Mouse (Mus musculus): ENCODE measurements around the gene Usp30.

Usp30 gene

DNA sequence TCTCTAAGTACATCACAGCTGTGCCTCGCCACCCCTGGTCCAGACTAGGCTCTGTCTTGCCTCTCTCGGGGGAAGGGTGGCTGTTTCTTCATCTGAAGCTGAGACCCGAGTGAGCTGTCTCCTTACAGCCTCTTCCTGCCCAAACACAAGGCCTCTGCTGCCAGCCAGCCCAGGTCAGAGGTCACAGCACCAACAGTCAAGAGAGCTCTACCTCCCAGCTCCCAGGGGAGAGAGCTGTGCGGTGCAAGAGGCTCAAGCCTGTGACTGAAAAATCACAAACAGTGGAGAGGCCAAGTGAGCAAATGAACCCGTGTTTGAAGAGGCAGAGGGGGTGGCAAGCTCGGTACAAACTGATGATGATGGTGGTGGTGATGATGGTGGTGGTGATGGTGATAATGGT is 1.3 kb downstream of the Usp30 start:
- DNase-seq (ENCODE audit: low spot score in 2 of 2): no peak

DNA sequence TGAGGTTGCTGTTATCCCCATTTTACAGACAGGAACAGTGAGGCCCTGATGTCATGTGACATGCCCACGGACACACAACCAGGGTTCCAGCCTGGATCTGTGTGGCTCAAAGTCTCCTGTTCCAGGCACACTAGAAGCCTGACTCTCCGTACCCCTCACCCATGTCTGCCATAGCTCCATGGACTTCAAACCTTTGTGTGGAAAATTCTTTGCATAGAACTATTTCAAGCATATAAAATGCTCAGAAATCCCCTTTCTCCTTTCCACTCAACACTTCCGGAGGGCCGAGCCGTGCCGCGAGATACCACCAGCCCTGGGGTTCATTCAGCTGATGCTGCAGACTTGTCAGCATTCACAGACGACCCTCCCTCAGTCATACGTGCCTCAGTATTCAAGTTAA is 2.3 kb downstream of the Usp30 start:
- DNase-seq (ENCODE audit: low spot score in 2 of 2): no peak

DNA sequence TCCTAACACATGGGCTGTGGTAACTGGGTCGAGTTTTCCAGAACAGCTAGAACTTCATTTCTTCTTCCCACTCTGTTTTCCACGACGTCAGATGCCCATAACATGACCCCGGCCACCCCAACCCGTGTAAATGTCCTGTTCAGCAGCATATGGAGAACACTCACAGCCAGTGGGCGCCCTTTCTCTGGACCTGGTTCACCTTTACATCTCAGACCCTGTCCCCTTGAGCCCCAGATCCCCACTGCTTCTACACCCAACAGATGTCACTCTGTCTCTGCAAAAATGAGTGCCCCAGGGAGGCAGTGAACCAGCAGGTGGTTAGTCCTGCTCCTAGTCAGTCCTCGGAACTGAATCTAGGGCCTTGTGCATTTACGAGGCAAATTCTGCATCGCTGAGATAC is 2.7 kb downstream of the Usp30 start:
- no peak for DNase-seq (ENCODE audit: low spot score in 2 of 2)

DNA sequence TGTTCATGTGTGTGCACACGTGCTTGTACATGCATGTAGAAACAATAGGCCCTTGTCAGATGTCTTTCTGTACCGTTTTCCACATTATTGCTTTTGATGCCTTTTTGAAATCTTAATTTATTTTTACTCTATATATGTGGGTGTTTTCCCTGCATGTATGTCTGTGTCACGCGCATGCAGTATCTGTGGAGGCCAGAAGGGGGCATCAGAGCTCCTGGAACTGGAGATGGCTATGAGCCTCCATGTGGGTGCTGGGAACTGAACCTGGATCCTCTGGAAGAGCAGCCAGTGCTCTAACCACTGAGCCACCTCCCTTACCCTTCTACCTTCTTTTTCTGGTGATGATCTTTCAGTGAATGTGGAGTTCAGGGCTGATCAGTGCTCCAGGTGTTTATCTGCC is 5.6 kb downstream of the Usp30 start:
- no peak for DNase-seq (ENCODE audit: low spot score in 2 of 2)

DNA sequence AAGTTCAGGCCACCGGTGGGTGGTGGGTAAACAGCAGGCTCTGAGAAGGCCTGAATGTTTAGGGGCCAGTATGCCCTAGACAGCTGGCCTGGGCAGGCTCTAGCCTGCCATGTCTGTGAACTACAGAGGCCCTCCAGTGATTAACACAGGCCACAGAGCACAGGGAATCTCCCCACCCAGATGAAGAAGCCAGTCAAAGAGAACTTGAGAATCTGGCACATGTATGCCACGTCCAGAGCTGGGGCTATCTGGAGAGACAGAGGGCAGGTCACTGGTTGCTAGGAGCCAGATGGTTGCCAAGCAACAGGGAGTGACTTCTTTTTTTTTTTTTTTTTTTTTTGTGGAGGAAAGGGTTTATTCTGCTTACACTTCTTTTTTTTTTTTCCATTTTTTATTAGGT is 7.0 kb downstream of the Usp30 start:
- no peak for DNase-seq (ENCODE audit: low spot score in 2 of 2)

DNA sequence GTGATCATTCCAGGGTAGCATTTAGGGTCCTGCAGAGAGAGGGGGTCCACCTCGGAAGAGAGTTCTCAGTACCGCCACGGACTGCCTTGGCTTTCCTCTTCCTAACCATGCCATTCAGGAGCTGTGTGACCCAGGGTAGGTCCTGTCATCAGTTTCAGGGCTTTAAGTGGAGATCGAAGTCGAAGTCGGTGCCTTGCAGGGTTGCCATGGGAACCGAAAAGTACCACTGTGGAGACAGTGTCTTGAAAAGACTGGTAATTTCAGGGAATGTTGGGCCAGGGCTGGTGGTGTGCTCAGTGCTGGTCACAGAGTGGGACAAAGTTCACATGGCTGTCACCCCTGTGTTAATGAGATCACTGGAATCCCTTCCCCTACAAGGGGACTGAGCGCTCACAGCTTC is 11.7 kb downstream of the Usp30 start:
- no peak for DNase-seq (ENCODE audit: low spot score in 2 of 2)

DNA sequence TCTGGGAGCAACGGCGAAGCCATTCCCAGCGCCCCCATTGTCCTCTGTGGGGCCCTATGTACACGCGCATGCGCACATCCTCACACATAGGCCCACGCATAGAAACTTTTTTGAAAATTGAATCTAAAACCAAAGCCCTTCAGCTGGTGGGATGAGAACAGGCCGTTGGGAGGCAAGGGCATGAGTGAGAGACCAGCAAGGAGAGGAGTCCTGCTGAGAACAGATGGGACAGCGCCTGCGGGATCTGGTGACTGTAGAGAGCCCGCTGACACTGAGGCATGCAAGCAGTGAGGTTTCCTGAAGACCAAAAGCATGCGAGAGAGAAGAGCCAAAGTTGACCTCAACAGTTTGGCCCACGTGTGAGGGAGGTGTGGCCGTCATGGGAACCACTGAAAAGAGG is 20.2 kb downstream of the Usp30 start:
- no peak for DNase-seq (ENCODE audit: low spot score in 2 of 2)

DNA sequence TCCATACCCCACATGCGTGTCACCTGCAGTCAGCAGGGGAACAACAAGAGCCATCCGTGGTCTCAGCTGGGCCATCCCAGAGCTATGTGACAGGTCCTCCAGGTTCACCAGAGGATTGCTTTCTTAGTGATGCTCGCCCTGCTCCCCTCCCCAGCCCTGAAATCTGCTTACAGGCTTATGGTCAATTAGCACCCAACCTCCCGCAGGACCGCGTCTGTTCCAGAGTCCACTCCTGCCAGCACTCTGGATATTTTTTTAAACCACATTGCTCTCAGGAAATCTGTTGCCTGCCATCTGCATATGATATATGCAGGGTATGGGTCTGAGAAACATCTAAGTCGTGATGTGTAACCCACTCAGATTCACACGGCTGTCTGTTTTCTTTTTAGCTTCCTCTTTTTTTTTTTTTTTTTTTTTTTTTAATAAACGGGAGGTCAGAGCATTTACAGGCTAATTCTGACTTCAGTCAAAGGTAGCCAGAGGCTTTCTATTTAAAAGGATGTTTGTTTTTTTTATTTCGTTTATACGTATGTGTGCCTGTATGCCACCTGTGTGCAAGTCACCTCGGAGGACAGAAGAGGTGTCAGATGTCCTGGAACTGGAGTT is 22.7 kb downstream of the Usp30 start:
- DNase-seq (ENCODE audit: low spot score in 2 of 2): peak in 1 of 2 experiments; percentile 59

DNA sequence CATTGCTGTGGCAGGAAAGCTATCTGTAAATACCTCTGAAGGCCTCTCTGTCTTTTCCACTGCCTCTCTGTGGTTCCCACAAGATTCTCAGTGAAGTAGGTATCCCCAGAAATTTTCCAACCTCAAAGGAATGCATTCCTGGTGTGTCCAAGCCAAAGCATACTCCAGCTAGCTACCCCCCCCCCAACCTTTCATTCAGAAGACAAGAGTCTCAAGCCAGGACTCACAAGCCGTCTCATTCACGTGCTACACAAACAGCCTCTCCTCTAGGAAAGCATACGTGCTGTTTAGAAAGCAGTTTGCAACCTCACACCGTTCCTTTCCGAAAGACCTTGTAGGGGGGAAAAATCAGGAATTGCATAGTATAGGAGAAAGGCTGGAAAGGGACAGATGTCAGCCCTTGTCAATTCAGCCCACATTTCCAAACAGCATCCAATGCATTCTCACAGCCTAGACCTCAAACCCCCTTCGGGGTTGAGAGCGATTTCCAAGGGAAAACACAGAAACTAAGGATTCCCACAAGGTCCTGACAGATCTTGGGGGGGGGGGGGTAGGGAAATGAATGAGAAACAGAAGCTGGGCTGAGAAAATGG is 25.3 kb downstream of the Usp30 start:
- DNase-seq (ENCODE audit: low spot score in 2 of 2): no peak

DNA sequence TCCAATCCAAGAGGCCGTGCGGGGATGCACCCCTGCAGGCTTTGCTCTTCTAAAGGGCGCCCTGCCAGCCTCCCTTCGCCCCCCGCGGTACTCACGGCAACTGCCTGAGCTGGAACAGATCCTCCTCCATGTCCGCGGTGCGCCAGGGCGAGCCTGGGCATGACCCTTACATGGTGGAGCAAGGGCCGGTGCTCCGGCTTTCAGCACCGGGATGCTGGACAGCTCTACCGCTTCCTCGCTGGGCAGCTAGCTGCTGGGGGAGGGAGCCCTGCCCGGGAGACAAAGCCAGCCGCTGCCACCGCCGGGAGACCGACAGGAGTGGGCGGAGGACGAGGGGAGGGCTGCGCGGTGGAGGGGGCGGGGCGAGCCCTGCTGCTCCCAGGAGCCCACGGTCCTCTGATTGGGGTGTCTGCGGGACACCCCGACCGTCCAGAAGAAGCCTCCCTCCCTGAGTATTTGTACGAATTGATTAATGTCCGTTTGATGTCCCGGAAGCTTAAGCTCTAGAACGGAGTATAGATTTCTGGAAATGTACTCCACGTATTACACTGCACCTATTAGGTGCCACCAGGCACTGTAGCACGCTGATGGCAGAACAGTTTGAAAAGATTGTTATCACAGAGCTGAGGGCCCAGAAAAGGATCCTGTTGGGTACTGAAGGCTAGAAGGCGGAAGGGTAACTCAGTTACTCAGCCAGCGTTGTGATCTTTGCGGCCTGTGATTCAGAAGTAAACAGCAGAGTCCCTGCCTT is 26.0 kb downstream of the Usp30 start, which contains the start of gene Svop:
Gene Svop, minus strand, starts transcription at position 514 of the 751 bp plus-strand sequence.
- DNase-seq (ENCODE audit: low spot score in 2 of 2): peak; percentile 42 to 79

DNA sequence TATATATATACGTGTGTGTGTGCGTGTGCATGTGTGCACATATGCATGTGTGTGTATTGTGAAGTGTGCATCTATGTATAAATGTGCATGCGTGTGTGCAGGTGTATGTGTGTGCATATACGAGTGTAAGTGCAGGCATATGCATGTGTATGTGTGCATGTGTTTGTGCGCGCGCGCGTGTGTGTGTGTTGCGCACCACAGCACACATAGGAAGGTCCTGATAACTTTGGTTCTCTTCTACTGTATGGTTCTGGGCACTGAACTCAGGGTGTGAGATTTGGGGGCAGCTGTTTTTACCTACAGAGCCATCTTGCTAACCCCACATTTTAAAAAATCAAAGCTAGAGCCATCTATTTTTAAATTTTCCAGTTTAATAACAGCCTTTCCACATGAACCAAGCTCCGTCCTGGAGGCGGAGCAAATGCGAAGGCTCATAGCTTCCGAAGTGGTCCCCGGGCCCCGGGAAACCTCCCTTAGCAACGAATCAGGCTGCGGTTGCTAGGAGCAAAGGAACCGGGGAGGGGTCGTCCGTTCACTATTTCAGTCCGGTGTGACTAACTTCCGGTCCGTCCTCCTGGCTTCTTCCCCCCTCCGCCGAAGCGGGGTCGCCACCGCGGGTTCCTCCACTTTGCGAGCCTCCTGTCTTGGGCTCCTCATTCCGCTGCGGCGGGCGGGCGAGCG is 34.6 kb downstream of the Usp30 start:
- peak; percentile 85 to 95 for DNase-seq (ENCODE audit: low spot score in 2 of 2)

DNA sequence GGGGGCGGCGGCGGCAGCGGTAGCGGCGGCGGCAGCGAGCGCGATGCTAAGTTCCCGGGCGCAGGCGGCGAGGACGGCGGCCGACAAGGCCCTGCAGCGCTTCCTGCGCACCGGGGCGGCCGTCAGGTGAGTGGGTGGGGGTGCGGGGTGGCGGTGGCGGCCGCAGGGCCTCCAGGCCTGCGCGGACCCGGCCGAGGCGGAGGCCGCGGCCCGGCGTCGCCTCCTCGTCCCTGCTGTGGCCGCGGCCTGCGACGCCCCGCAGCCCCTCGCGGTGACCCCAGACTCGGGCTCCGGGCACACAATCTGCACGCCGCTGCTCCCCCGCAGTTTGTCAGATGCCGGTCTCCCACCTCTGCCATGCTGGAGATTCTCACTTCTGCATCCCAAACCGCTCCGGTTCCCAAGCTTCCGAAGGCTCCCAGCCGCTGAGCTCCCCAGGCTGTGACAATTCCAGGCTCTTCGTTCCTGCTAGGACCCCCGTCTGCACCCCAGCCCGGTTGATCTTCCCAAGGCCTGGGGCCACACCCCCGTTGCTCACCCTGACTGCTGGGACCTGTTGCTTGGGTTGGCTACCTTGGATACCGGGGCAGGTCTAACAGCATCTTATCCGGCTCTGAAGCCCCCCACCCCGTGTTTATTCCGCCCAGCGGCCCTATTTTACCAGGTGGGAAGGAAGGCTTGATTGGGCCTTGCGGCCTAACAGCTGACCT is 35.3 kb downstream of the Usp30 start:
- no peak for DNase-seq (ENCODE audit: low spot score in 2 of 2)

DNA sequence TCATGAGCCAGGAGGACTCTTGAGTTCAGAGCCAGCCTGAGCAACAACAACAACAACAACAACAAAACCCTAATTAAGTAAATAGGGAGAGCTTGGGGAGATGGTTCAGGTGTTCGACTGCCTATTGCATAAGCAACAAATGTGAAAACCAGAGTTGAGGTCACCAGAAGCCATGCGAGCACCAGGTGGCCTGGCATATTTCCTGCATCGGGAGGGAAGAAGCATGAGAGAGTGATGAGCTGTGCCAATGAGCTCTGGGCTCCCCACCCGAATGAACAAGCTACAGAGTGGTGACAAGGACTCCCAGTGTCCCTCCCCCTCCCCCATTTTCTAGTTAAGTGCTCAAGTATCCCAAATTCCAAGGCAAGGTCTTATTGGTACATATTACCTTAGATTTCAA is 36.6 kb downstream of the Usp30 start:
- DNase-seq (ENCODE audit: low spot score in 2 of 2): no peak

DNA sequence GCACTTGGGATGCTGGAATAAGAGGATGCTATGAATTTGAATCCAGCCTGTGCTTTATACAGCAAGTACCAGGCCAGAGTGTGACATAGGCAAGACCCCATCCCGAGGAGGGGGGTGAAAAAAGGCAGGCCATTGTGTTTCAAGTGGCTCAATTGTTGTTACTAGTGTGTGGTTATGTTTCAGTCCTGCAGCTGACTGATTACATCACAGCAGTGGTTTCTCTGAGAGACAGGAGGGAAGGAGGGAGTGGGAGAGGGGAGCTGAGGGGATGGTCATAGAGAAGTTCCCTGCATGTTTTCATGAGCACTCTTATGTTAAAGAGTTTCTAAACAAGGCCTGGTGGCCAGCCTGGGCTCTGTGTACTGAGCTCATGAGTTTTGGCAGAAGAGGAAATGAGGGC is 37.5 kb downstream of the Usp30 start:
- DNase-seq (ENCODE audit: low spot score in 2 of 2): peak in 1 of 2 experiments; percentile 49

DNA sequence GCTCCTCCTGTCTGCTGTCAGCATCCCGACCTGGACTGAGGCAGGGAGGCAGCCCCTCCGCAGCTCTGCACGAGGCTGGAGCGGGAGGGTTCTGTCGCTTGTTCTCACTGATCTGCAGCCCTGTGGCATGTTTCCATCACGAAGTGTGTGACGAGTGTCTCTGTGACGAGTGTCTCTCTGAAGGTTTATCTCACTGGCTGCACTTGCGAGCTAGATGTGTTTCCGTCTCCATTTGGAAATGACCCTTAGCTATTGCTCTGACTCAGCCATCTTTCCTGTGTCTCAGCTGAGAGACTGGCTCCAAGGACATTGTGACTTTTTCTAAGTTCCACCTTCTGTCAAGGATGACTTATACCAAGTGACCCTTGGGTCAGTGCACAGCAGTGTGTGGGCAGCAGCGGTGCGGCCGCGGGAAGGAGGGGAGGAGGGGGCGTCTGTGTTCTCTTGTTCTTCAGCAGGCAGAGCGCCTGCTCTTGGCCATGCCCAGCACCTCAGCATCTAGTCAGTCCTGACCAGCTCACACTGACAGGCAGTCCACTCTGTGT is 41.2 kb downstream of the Usp30 start:
- DNase-seq (ENCODE audit: low spot score in 2 of 2): no peak

DNA sequence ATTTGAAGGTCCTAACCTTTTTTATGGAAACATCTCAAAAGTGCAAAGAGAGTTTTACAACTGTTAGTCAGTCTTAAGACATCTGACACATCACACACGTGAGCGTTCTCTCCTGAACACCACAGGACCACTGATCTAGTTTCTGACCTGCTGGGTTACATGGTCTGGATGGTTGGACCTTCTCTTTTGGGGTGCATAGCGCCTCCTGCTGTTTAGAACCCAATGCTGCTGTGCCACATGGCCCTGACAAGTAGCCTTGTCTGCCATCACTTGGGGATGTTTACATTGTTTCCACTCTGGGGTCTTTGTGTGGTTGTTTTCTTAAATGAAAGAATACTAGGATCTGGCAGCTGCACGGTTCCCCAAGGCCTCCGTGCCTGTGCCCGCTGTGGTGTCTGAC is 48.1 kb downstream of the Usp30 start:
- no peak for DNase-seq (ENCODE audit: low spot score in 2 of 2)

DNA sequence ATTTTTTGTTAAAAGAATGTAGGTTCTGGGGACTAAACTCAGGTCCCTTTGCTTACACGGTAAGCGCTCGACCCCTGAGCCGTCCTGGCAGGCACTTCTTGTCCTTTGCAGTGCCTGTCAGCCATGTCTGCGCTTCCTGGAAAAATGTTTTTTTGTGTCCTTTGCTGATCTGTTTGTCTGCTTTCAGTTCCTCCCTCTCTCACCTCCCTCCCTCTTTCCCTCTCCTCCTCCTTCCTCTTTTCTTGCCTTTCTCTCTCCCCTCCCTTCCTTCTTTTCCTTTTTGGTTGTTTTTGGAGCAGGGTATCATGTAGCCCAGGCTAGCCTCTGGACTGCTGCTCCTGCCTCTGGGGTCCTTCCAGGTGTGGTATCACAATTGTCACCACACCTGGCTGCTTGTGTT is 49.8 kb downstream of the Usp30 start:
- DNase-seq (ENCODE audit: low spot score in 2 of 2): no peak

DNA sequence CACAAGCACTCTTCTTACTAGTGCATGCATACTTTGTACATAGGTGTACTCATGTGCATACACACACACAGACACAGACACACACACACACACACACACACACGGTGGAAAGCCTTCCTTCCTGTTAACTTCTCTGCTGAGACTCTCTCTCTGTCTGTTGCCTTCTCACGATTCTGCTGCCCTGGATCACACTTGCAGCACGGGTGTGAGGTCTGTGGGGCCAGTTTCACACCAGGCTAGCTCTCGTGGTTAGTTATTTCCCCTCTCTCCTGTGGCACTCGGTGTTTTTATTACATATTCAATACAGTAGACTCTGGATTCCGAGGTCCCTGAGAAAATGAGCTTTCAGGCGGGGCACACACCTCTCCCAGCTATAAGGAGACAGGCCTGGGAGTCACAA is 51.3 kb downstream of the Usp30 start:
- no peak for DNase-seq (ENCODE audit: low spot score in 2 of 2)

DNA sequence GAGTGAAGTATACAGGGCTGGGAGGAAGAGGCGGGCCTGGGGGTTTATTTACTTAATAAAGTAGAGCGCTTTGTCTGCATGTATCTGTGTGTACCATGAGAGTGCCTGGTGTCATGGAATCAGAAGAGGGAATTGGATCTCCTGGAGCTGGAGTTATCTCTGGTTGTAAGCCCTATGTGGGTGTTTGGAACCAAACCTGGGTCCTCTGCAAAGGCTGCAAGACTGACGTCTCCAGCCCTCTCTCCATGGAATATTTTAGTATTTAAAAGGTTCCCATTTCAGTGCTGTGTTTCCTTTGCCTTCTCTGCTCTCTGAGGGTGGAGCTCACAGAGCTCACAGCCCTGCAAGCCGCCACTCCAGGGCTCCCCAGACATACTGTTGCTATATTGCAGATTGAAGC is 54.5 kb downstream of the Usp30 start:
- DNase-seq (ENCODE audit: low spot score in 2 of 2): no peak

DNA sequence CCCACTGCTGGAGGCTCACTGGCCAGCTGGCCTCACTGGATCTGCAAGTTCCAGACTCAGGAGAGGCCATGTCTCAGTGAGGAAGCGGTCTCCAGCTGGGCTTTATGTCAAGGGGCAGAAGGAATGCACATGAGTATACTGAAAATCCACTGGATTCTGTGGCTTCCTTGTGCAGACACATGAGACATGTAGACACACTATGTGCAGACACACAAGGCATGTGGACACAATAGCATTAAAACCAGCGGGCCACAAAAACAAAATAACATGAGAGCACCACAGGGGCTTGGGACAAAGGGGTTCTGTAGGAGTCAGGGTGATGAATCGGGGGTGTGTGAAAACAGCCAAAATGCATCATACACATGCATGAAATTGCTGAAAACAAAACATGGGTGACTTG is 60.7 kb downstream of the Usp30 start:
- DNase-seq (ENCODE audit: low spot score in 2 of 2): no peak

DNA sequence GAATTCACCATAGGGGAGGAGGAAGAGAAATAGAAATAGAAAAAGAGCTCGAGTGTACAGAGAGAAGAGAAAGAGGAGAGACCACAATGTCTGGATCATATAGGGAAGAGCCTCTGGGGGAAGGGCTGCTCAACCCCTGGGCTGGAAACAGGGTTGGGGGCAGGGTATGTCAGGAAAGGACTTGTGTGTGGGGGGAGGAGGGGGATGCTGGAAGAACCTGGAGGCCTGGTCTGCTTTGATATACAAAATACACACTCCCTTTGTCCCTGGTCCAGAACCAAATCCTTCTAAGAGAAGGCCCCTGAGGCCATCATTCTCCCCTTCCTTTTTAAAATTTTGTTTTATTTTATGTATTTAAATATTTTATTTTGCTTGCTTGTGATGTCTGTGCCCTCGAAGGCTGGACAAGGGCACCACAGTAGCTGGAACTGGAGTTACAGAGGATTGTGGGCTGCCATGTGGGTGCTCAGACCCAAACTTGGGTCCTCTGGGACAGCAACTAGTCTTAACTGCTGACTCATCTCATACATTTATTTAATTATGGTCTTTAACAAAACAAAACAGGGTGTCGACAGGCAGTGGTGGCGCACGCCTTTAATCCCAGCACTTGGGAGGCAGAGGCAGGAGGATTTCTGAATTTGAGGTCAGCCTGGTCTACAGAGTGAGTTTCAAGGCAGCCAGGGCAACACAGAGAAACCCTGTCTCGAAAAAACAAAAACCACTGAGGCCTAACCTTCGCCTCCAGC is 61.4 kb downstream of the Usp30 start:
- no peak for DNase-seq (ENCODE audit: low spot score in 2 of 2)
